Mouse (Mus musculus): ENCODE measurements around the gene 1110004F10Rik.

DNA sequence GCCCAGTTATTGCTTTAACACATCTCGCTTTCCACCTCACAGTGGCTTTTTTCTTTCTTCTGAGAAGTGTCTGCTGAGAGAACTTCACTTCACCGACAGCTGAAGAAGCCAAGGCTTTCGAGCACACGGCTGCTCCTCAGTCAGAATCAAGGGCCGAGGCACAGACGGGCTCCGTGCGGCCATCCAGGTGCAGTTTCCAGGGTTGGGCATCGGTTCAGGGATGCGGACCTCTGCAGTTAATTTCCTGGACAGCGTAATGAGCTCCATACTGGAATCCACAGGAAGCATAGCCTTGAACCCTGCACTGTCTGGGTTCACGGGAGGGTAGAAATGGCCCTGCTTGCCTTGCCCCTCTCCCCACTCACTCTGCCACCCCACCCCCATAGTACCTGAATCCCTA, 84.9 kb downstream of the 1110004F10Rik start:
- TF ChIP-seq SRF (IDR thresholded peaks at IDR 0.05; ENCODE audit: control insufficient read depth, insufficient read length, low read depth) (no peak), POLR2A (IDR thresholded peaks at IDR 0.05; ENCODE audit: insufficient read length, low read depth) (no peak), MYOD1 (IDR thresholded peaks at IDR 0.05; ENCODE audit: control insufficient read depth in 1 of 3, insufficient read length in 2 of 3, low read depth in 2 of 3) (no peak), CEBPB (IDR thresholded peaks at IDR 0.05; ENCODE audit: insufficient read depth, poor library complexity, severe bottlenecking) (no peak), E2F4 (IDR thresholded peaks at IDR 0.05; ENCODE audit: insufficient read depth) (no peak), REST (IDR thresholded peaks at IDR 0.05; ENCODE audit: insufficient read depth, insufficient read length) (no peak), TCF12 (IDR thresholded peaks at IDR 0.05; ENCODE audit: insufficient read depth, poor library complexity, severe bottlenecking) (no peak)
